In genomic region chr13:45455862-45456192, GRCm38 (mm10) we compare ENCODE assay signal across 11 mouse cellular contexts. TPM values are rescaled to one million over a fixed set of nuclear protein-coding genes. Genes with fewer than 3 reads are reported as not detected.
DNase-seq lines count a peak whose midpoint lies in the region; ATAC-seq and TF ChIP-seq lines count a peak whose summit lies in the region.
"Had no signal": no experiment of that assay in that cellular context is flagged by ENCODE, and none has a peak within 500 bp of the region (broad histone marks: within the 10 kb centered on the region; RNA-seq: fewer than 3 reads in every experiment).

No protein-coding gene starts in this region.

- H3K4me3 ChIP-seq in heart, embryonic 15.5 days: 0 out of 2 replicates have a peak overlapping the region, but pooled peaks have one; percentile 2
- H3K4me3 ChIP-seq in MEL (ENCODE audit: control insufficient read depth in 1 of 2, insufficient read depth in 1 of 2, low read depth in 2 of 2, low read length in 2 of 2): peak overlapping the region in 1 of 2 experiments; percentile 64; a peak in 1 of 4 replicates
- H3K4me3 ChIP-seq in hindbrain, embryonic 12.5 days: no peak overlapping the region
- no peak overlapping the region for H3K4me3 ChIP-seq in liver, embryonic 16.5 days (ENCODE audit: low read depth, low read length)
- H3K4me3 ChIP-seq: limb, embryonic 15.5 days had no signal

- no peak for DNase-seq in heart, adult 11 months
- no peak for DNase-seq in MEL (ENCODE audit: low read depth, low spot score)
- DNase-seq in c-Kit-positive CD71-positive TER-119-positive erythroid progenitor cells, embryonic 14.5 days (ENCODE audit: low spot score): no peak
- no peak for DNase-seq in layer of hippocampus, postnatal 10 days (ENCODE audit: low spot score in 2 of 2)
- no peak for DNase-seq in adrenal gland, postnatal 25 days
- DNase-seq: cerebellum, adult 9-10 months; forebrain, postnatal 0 days had no signal

- H3K9me3 ChIP-seq in heart, embryonic 15.5 days (replicated peaks): no peaks in the 10 kb centered on the region
- no peaks in the 10 kb centered on the region for H3K9me3 ChIP-seq in MEL (replicated peaks; ENCODE audit: insufficient read depth, low read length)
- no peaks in the 10 kb centered on the region for H3K9me3 ChIP-seq in hindbrain, embryonic 12.5 days (replicated peaks)
- H3K9me3 ChIP-seq in liver, embryonic 16.5 days (replicated peaks; ENCODE audit: control insufficient read depth, low read length): no peaks in the 10 kb centered on the region
- H3K9me3 ChIP-seq: limb, embryonic 15.5 days had no signal

- TF ChIP-seq CTCF in MEL (IDR thresholded peaks at IDR 0.05 in 2 of 3, conservative IDR thresholded peaks at IDR 0.05 in 1 of 3; ENCODE audit: control insufficient read depth in 1 of 3, insufficient read depth in 1 of 3, low read depth in 2 of 3, low read length in 3 of 3, poor library complexity in 1 of 3, severe bottlenecking in 1 of 3): no peak

- WGBS in heart, embryonic 15.5 days: 59% methylated on average over 2 of the region's 2 CpGs
- 61% methylated on average over 2 of the region's 2 CpGs for WGBS in hindbrain, embryonic 12.5 days
- 11% methylated on average over 2 of the region's 2 CpGs for WGBS in liver, embryonic 16.5 days (ENCODE audit: insufficient replicate concordance)

- peak overlapping the region; percentile 70 for H3K27ac ChIP-seq in heart, embryonic 15.5 days
- peak overlapping the region; percentile 76 for H3K27ac ChIP-seq in MEL (ENCODE audit: control insufficient read depth, low read depth, low read length)
- peak overlapping the region; percentile 69 for H3K27ac ChIP-seq in hindbrain, embryonic 12.5 days
- H3K27ac ChIP-seq in liver, embryonic 16.5 days (ENCODE audit: low read length): peak overlapping the region; percentile 78

- no peak for TF ChIP-seq POLR2A in MEL (IDR thresholded peaks at IDR 0.05; ENCODE audit: control insufficient read depth in 1 of 2, insufficient read depth in 1 of 2, low read depth in 1 of 2, low read length in 2 of 2, poor library complexity in 1 of 2)

- ATAC-seq in heart, embryonic 15.5 days (replicated peaks; ENCODE audit: insufficient number of reproducible peaks, insufficient read depth, low FRiP score, low read depth): no peak
- ATAC-seq in hindbrain, embryonic 12.5 days (ENCODE audit: low FRiP score): no peak
- ATAC-seq in liver, embryonic 16.5 days (ENCODE audit: low read depth): peak; percentile 78
- ATAC-seq: forebrain, postnatal 0 days had no signal

- H3K4me1 ChIP-seq in heart, embryonic 15.5 days (replicated peaks): peaks cover 26% of the 10 kb centered on the region
- H3K4me1 ChIP-seq in MEL (ENCODE audit: control insufficient read depth in 1 of 2, insufficient read depth in 2 of 2, low read length in 2 of 2): peaks cover 6 to 21% of the 10 kb centered on the region in 2 experiments
- peaks cover 23% of the 10 kb centered on the region for H3K4me1 ChIP-seq in hindbrain, embryonic 12.5 days
- H3K4me1 ChIP-seq in liver, embryonic 16.5 days (ENCODE audit: control insufficient read depth, low read depth, low read length): peaks cover 16% of the 10 kb centered on the region

- no peaks in the 10 kb centered on the region for H3K36me3 ChIP-seq in heart, embryonic 15.5 days
- H3K36me3 ChIP-seq in MEL (ENCODE audit: control insufficient read depth in 1 of 2, insufficient read depth in 2 of 2, low read length in 2 of 2): peaks cover 0 to 22% of the 10 kb centered on the region in 2 experiments; a peak in 2 of 4 replicates
- H3K36me3 ChIP-seq in hindbrain, embryonic 12.5 days: no peaks in the 10 kb centered on the region
- H3K36me3 ChIP-seq in liver, embryonic 16.5 days (ENCODE audit: control insufficient read depth, insufficient read depth): no peaks in the 10 kb centered on the region
- H3K36me3 ChIP-seq: limb, embryonic 15.5 days had no signal

- peak overlapping the region; percentile 19 for H3K4me2 ChIP-seq in heart, embryonic 15.5 days
- H3K4me2 ChIP-seq in hindbrain, embryonic 12.5 days (replicated peaks): no peak overlapping the region
- H3K4me2 ChIP-seq in liver, embryonic 16.5 days (ENCODE audit: low read depth, low read length): peak overlapping the region; percentile 50
- H3K4me2 ChIP-seq: limb, embryonic 15.5 days had no signal

- no peaks in the 10 kb centered on the region for H3K79me2 ChIP-seq in MEL (ENCODE audit: control insufficient read depth, insufficient read depth, low read length, poor library complexity)

- H3K27me3 ChIP-seq in heart, embryonic 15.5 days: no peaks in the 10 kb centered on the region
- no peaks in the 10 kb centered on the region for H3K27me3 ChIP-seq in MEL (ENCODE audit: control insufficient read depth in 1 of 2, insufficient read depth in 2 of 2, low read length in 2 of 2)
- H3K27me3 ChIP-seq in hindbrain, embryonic 12.5 days: no peaks in the 10 kb centered on the region
- no peaks in the 10 kb centered on the region for H3K27me3 ChIP-seq in liver, embryonic 16.5 days (ENCODE audit: control insufficient read depth, insufficient read depth, low read depth, low read length)
- H3K27me3 ChIP-seq: limb, embryonic 15.5 days had no signal

- no peak overlapping the region for H3K9ac ChIP-seq in heart, embryonic 15.5 days
- H3K9ac ChIP-seq in MEL (ENCODE audit: control insufficient read depth, low read depth, low read length, poor library complexity, severe bottlenecking): peak overlapping the region; percentile 4; the same call in 1 of the 2 replicates
- no peak overlapping the region for H3K9ac ChIP-seq in hindbrain, embryonic 12.5 days
- no peak overlapping the region for H3K9ac ChIP-seq in liver, embryonic 16.5 days (ENCODE audit: low read depth, low read length)
- H3K9ac ChIP-seq: forebrain, postnatal 0 days; limb, embryonic 15.5 days had no signal

- no peak for TF ChIP-seq RAD21 in MEL (IDR thresholded peaks at IDR 0.05; ENCODE audit: low read depth, low read length)

- TF ChIP-seq EP300 in MEL (IDR thresholded peaks at IDR 0.05; ENCODE audit: low read depth in 1 of 2, low read length in 2 of 2): no peak

TF ChIP-seq in MEL, 35 proteins besides CTCF, POLR2A, EP300 and RAD21:
- TF ChIP-seq MXI1 (IDR thresholded peaks at IDR 0.05; ENCODE audit: low read depth, low read length) (no peak), NELFE (IDR thresholded peaks at IDR 0.05; ENCODE audit: low read depth, low read length) (no peak), SMC3 (IDR thresholded peaks at IDR 0.05; ENCODE audit: low read depth, low read length) (no peak), MAFK (IDR thresholded peaks at IDR 0.05; ENCODE audit: borderline replicate concordance, low read depth, low read length) (no peak), E2F4 (IDR thresholded peaks at IDR 0.05; ENCODE audit: borderline replicate concordance, low read depth, low read length) (no peak), RCOR1 (IDR thresholded peaks at IDR 0.05; ENCODE audit: low read depth, low read length) (no peak), HCFC1 (IDR thresholded peaks at IDR 0.05; ENCODE audit: low read depth, low read length) (no peak), SIN3A (IDR thresholded peaks at IDR 0.05; ENCODE audit: low read length) (no peak), ELF1 (IDR thresholded peaks at IDR 0.05; ENCODE audit: low read depth, low read length) (no peak), GABPA (IDR thresholded peaks at IDR 0.05; ENCODE audit: low read depth, low read length) (no peak), BHLHE40 (IDR thresholded peaks at IDR 0.05; ENCODE audit: borderline replicate concordance, low read depth, low read length) (no peak; the same call in 1 of the 2 replicates), ZC3H11A (IDR thresholded peaks at IDR 0.05; ENCODE audit: low read depth, low read length) (no peak), ZNF384 (IDR thresholded peaks at IDR 0.05; ENCODE audit: low read depth, low read length) (no peak), ZMIZ1 (IDR thresholded peaks at IDR 0.05; ENCODE audit: low read depth, low read length) (no peak), ZKSCAN1 (IDR thresholded peaks at IDR 0.05; ENCODE audit: low read depth, low read length) (no peak), MYC (IDR thresholded peaks at IDR 0.05; ENCODE audit: low read depth, low read length) (no peak)

RNA-seq across cellular contexts. Expression of gene Gmpr, which starts 51.4 kb away (rescaled TPM):
- 180 and 185 TPM in 2 replicates for polyA plus RNA-seq in heart, embryonic 15.5 days (2015; fragmentation: Nextera tagmentation; extraction: Ambion mirVana)
- total RNA-seq in MEL (2012; rRNA removed): 60.9 and 64.2 TPM in 2 replicates
- 100 to 1,000 TPM in 1 of 2 experiments, not detected in 1; 130 TPM for polyA plus RNA-seq in MEL (2012; ENCODE audit: insufficient read depth in 1 of 2, insufficient read length in 2 of 2, low read depth in 1 of 2, low replicate concordance in 2 of 2, missing spikeins in 1 of 2)
- polyA plus RNA-seq in hindbrain, embryonic 12.5 days (2016; fragmentation: Nextera tagmentation; extraction: Ambion mirVana): 19.3 and 20.8 TPM in 2 replicates
- polyA plus RNA-seq in liver, embryonic 16.5 days (2015; fragmentation: Nextera tagmentation; extraction: Ambion mirVana): 212 and 220 TPM in 2 replicates
- 10 to 100 TPM; 56.0 to 58.2 TPM for total RNA-seq in layer of hippocampus, postnatal 10 days (2021)
- total RNA-seq in adrenal gland, postnatal 25 days (2021): 26.6 and 29.0 TPM in 2 replicates
